Mouse (Mus musculus): ENCODE measurements around the gene Rps10. TPM values are rescaled to one million over a fixed set of nuclear protein-coding genes. Genes with fewer than 3 reads are reported as not detected.
A peak's percentile ranks its signal among the peaks of the same experiment; 100 is the strongest.

Rps10 gene
- 699 and 734 TPM in 2 replicates for polyA plus RNA-seq (2016; fragmentation: Nextera tagmentation; extraction: Ambion mirVana)

- peaks cover 33% of the 10 kb centered on the region for H3K4me1 ChIP-seq
- H3K9me3 ChIP-seq: no peaks in the 10 kb centered on the region
- H3K27me3 ChIP-seq: no peaks in the 10 kb centered on the region
- 47% methylated on average over 18 of the region's 18 CpGs for WGBS
- H3K9ac ChIP-seq: 0 out of 2 replicates have a peak within 1 kb of the TSS, but pooled peaks have one; percentile 38
- peak within 1 kb of the TSS; percentile 92 for H3K4me3 ChIP-seq (replicated peaks)
- H3K36me3 ChIP-seq (replicated peaks): peaks cover 25% of the 10 kb centered on the region
- ATAC-seq (ENCODE audit: low FRiP score): no peak
- H3K27ac ChIP-seq: peak within 1 kb of the TSS; percentile 94
- H3K4me2 ChIP-seq: peak within 1 kb of the TSS; percentile 83
These were observed at the start of gene Rps10 for GRCm38 (mm10) chr17:27636132-27637020. Gene Rps10, minus strand, starts transcription at chr17:27636669.

GRCm38 (mm10) chr17:27685550-27685913, 49.1 kb upstream of the Rps10 start:
- Histone ChIP-seq H3K36me3 (replicated peaks) (no peaks in the 10 kb centered on the region), H3K27me3 (peaks cover 50% of the 10 kb centered on the region), H3K4me1 (peaks cover 17% of the 10 kb centered on the region), H3K9me3 (no peaks in the 10 kb centered on the region), H3K27ac (no peak overlapping the region), H3K4me3 (replicated peaks) (peak overlapping the region; percentile 54), H3K4me2 (peak overlapping the region; percentile 97), H3K9ac (peak overlapping the region; percentile 65)
- peak; percentile 40 for ATAC-seq (ENCODE audit: low FRiP score)
- WGBS: 4% methylated on average over 11 of the region's 11 CpGs

DNA sequence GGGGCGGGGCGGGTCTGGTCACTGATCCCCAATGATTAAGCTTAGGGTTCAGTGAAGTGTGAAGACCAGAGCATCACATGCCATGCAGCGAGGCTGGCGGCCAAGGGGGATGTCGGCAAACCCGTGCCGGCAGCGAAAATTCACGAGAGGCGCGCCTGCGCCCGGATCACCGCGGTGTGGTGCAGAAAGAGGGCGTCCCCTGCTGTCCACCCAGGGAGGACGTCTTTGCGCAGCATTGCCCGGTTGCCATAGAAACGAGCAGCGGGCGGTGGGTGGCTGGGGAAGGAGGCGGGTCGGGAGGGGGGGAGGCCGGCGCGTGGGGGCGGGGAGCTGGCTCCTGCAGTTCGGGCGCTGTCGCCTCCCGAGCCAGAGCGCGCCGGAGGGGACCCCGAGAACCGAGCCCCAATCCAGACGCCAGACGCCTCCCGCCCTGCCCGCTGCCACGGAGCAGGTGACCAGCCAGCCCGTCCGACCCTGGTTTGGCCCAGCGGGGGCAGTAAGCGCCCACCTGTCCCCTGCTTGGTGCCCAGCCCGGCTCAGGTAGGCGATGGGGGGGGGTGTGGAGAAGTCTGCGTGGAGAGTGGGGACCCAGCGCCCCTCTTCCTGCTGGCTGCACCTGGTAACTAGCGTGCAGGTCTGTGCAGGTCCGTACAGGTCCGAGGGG, 48.5 kb upstream of the Rps10 start:
- 0 out of 2 replicates have a peak overlapping the region, but pooled peaks have one; percentile 63 for H3K27ac ChIP-seq
- H3K4me1 ChIP-seq: peaks cover 17% of the 10 kb centered on the region
- H3K36me3 ChIP-seq (replicated peaks): no peaks in the 10 kb centered on the region
- H3K9me3 ChIP-seq: no peaks in the 10 kb centered on the region
- H3K4me3 ChIP-seq (replicated peaks): peak overlapping the region; percentile 54
- peak overlapping the region; percentile 97 for H3K4me2 ChIP-seq
- peak; percentile 76 for ATAC-seq (ENCODE audit: low FRiP score)
- peaks cover 50% of the 10 kb centered on the region for H3K27me3 ChIP-seq
- WGBS: under 1% methylated on average over 40 of the region's 53 CpGs
- H3K9ac ChIP-seq: peak overlapping the region; percentile 65

DNA sequence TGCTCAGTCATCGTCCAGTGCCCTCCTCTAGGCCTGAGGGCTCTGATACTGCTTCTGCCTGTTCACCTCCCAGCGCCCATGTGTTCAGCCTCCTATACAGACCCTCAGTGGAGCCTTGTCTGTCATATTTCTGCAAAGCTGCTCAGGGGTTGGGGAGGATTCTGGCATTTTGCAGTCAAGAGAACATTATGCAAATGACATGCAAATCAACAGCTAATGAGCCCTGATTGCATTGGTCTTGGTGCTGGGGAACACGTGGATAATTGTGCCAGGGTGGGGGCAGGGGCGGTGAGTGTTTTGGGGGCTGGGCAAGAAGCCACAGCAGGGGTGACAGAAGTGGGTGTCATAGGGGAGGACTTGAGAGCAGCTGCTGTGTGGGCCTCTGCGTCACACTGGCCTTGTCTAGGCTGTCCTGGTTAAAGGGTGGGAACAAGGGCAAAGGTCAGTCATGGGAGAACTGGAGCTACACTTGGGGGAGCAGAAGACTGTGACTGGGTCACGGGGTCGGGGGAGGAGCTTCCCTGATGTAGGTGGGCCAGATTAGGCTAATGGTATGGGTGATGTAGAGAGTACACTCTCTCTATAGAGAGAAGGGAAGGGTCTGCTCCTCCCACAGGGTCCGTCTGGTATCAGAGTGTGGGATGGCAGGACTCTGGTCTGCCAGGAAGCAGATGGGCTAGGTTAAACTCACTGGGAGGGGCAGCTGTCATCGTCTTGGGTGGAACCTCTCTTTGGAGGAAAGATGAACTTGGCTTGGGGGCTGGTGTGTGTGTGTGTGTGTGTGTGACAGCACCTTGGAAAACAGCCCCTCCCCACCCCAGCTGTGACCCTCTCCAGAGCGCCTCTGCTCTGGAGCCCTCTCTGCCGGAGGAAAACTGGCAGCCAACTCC, 42.7 kb upstream of the Rps10 start:
- H3K4me2 ChIP-seq: no peak overlapping the region
- H3K36me3 ChIP-seq (replicated peaks): no peaks in the 10 kb centered on the region
- H3K4me1 ChIP-seq: peaks cover 29% of the 10 kb centered on the region
- no peaks in the 10 kb centered on the region for H3K9me3 ChIP-seq
- H3K9ac ChIP-seq: peak overlapping the region; percentile 12; the same call in 1 of the 2 replicates
- WGBS: 41% methylated on average over 11 of the region's 11 CpGs
- H3K4me3 ChIP-seq (replicated peaks): no peak overlapping the region
- peak; percentile 82 for ATAC-seq (ENCODE audit: low FRiP score)
- H3K27me3 ChIP-seq: peaks cover 11% of the 10 kb centered on the region; the same call in 1 of the 2 replicates
- H3K27ac ChIP-seq: peak overlapping the region; percentile 91

GRCm38 (mm10) chr17:27677756-27678155, 41.3 kb upstream of the Rps10 start:
- WGBS: 91% methylated on average over 5 of the region's 5 CpGs

DNA sequence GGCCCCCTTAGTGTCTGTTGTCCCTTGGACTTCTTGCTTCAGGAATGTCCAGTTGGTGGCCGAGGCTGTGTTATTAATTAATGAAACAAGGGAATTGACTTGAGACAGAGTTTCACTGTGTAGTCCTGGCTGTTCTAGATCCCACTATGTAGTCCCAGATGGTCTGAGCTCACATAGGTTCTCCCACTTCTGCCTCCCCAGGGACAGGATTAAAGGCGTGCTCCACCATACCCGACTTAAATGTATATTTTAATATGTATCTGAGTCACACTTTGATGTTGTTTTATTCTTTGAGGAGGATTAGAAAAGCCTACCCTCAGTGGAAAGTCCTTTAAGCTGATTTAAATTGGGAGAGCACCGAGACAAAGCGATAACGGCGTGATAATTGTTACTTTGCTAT, 39.8 kb upstream of the Rps10 start:
- ATAC-seq (ENCODE audit: low FRiP score): no peak
- Histone ChIP-seq H3K9me3 (no peaks in the 10 kb centered on the region), H3K9ac (no peak overlapping the region), H3K27ac (no peak overlapping the region), H3K27me3 (no peaks in the 10 kb centered on the region), H3K4me1 (peaks cover 29% of the 10 kb centered on the region), H3K4me2 (no peak overlapping the region), H3K4me3 (replicated peaks) (no peak overlapping the region), H3K36me3 (replicated peaks) (no peaks in the 10 kb centered on the region)
- 57% methylated on average over 7 of the region's 7 CpGs for whole genome bisulfite sequencing

More at GRCm38 (mm10) chr17:27677756-27678155, 41.3 kb upstream of the Rps10 start:
- Histone ChIP-seq H3K27me3 (no peaks in the 10 kb centered on the region), H3K9ac (no peak overlapping the region), H3K4me1 (peaks cover 29% of the 10 kb centered on the region), H3K27ac (peak overlapping the region; percentile 91; the same call in 1 of the 2 replicates), H3K36me3 (replicated peaks) (no peaks in the 10 kb centered on the region), H3K4me3 (replicated peaks) (no peak overlapping the region), H3K4me2 (no peak overlapping the region), H3K9me3 (no peaks in the 10 kb centered on the region)
- ATAC-seq (ENCODE audit: low FRiP score): no peak

- Histone ChIP-seq H3K4me1 (peaks cover 29% of the 10 kb centered on the region), H3K36me3 (replicated peaks) (no peaks in the 10 kb centered on the region), H3K27me3 (no peaks in the 10 kb centered on the region), H3K9ac (no peak overlapping the region), H3K4me2 (no peak overlapping the region), H3K9me3 (no peaks in the 10 kb centered on the region), H3K27ac (no peak overlapping the region), H3K4me3 (replicated peaks) (no peak overlapping the region)
- no peak for ATAC-seq (ENCODE audit: low FRiP score)
- WGBS: 73% methylated on average over 9 of the region's 9 CpGs
These were observed 39.0 kb upstream of the Rps10 start for GRCm38 (mm10) chr17:27675453-27675852.

DNA sequence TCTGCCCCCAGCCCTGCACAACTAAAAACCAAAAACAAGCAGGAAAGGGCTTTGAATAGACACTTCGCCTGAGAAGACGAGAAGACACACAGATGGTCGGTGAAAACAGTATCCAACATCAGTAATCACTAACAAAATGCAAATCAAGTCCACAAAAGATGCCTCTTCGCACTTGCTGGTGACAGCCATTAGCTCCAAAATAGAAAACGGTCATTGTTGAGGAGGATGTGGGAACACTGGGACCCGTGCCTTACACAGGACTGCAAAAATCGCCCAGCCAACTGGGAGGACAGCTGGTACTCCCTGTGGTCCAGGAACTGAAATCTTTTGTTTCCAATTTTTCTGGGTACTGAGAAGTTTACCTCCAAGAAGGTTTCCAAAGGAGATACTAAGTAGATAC, 37.5 kb upstream of the Rps10 start:
- H3K9ac ChIP-seq: no peak overlapping the region
- H3K36me3 ChIP-seq (replicated peaks): no peaks in the 10 kb centered on the region
- no peak overlapping the region for H3K4me3 ChIP-seq (replicated peaks)
- peaks cover 19% of the 10 kb centered on the region for H3K4me1 ChIP-seq
- ATAC-seq (ENCODE audit: low FRiP score): no peak
- no peaks in the 10 kb centered on the region for H3K9me3 ChIP-seq
- no peaks in the 10 kb centered on the region for H3K27me3 ChIP-seq
- 71% methylated on average over 7 of the region's 7 CpGs for WGBS
- H3K4me2 ChIP-seq: no peak overlapping the region
- H3K27ac ChIP-seq: no peak overlapping the region

DNA sequence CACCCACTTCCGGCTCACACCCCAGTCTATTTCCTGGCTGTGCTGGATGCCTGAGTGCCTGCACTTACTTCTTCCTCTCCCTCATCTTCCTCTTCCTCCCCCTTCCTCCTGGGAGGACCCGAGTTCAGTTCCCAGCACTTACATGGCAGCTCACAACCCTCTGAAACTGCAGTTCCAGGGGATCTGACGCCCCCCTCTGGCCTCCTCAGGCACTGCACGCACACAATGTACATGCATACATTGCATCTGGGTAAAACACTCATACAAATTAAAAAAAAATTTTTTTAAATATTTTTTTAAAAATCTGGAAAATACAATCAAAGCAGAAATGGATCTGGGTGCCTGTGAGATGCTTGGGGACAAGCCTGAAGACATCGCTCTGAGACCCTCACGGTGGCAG, 35.3 kb upstream of the Rps10 start:
- H3K9me3 ChIP-seq: no peaks in the 10 kb centered on the region
- H3K4me1 ChIP-seq: 0 out of 2 replicates have a peak, but pooled peaks cover 8% of the 10 kb centered on the region
- no peak overlapping the region for H3K27ac ChIP-seq
- no peaks in the 10 kb centered on the region for H3K36me3 ChIP-seq (replicated peaks)
- 89% methylated on average over 6 of the region's 6 CpGs for WGBS
- no peak for ATAC-seq (ENCODE audit: low FRiP score)
- H3K27me3 ChIP-seq: no peaks in the 10 kb centered on the region
- H3K4me3 ChIP-seq (replicated peaks): no peak overlapping the region
- no peak overlapping the region for H3K9ac ChIP-seq
- no peak overlapping the region for H3K4me2 ChIP-seq

DNA sequence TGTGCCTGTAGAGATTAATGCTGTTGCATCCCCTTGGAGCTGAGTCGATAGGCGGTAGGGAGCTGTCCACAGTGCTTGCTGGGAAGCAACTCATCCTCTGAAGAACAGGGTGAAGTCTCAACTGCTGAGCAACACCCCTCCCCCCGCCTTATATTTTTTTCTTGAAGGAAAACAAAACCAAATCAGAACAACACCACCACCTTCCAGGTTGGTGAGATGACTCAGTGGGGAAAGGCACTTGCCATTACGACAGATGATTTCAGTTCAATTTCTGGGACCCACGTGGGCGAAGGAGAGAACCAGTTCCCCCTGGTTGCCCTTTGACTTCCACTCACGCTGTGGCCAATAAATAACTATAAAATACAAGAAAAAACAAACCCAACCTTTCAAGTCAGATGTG, 22.3 kb upstream of the Rps10 start:
- ATAC-seq (ENCODE audit: low FRiP score): no peak
- Histone ChIP-seq H3K9me3 (no peaks in the 10 kb centered on the region), H3K4me3 (replicated peaks) (no peak overlapping the region), H3K36me3 (replicated peaks) (no peaks in the 10 kb centered on the region), H3K9ac (no peak overlapping the region), H3K27me3 (peaks cover 40% of the 10 kb centered on the region), H3K27ac (no peak overlapping the region), H3K4me1 (peaks cover 18% of the 10 kb centered on the region), H3K4me2 (no peak overlapping the region)
- WGBS: 80% methylated on average over 7 of the region's 7 CpGs

- H3K36me3 ChIP-seq (replicated peaks): no peaks in the 10 kb centered on the region
- no peak overlapping the region for H3K9ac ChIP-seq
- ATAC-seq (ENCODE audit: low FRiP score): no peak
- H3K4me2 ChIP-seq: no peak overlapping the region
- H3K4me1 ChIP-seq: peaks cover 18% of the 10 kb centered on the region
- WGBS: 78% methylated on average over 8 of the region's 8 CpGs
- peaks cover 46% of the 10 kb centered on the region for H3K27me3 ChIP-seq
- no peak overlapping the region for H3K27ac ChIP-seq
- H3K9me3 ChIP-seq: no peaks in the 10 kb centered on the region
- no peak overlapping the region for H3K4me3 ChIP-seq (replicated peaks)
These were observed 20.7 kb upstream of the Rps10 start for GRCm38 (mm10) chr17:27657123-27657522.

DNA sequence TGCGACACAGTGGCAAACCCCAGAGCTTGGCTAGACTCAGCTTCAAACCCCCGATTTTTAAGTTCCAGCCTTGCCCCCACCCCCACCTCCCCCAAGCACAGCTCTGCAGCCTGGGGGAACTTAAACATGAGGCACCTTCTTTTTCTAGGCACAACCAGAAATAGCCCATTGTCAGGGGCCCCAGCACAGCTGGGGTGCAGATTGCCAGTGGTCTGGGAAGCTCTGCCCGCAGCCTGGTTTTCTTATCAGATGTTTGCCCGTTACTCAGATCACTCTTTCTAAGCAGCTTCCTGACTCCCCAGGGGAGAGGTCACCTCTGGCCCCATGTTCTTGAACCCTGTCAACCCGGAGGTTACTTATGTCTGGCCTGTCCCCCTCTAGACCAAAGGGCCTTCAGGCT, 19.9 kb upstream of the Rps10 start:
- WGBS: 33% methylated on average over 5 of the region's 5 CpGs
- H3K4me2 ChIP-seq: peak overlapping the region; percentile 94
- peak overlapping the region; percentile 55 for H3K4me3 ChIP-seq (replicated peaks)

More for the DNA sequence above, 19.9 kb upstream of the Rps10 start:
- ATAC-seq (ENCODE audit: low FRiP score): no peak
- H3K36me3 ChIP-seq (replicated peaks): no peaks in the 10 kb centered on the region
- H3K27ac ChIP-seq: no peak overlapping the region
- no peaks in the 10 kb centered on the region for H3K9me3 ChIP-seq
- peaks cover 18% of the 10 kb centered on the region for H3K4me1 ChIP-seq
- H3K9ac ChIP-seq: 0 out of 2 replicates have a peak overlapping the region, but pooled peaks have one; percentile 66
- peaks cover 46% of the 10 kb centered on the region for H3K27me3 ChIP-seq
